Comparison of ENCODE assay signal across 8 mouse cellular contexts in genomic region chr6:115774501-115774921, GRCm38 (mm10). TPM values are rescaled to one million over a fixed set of nuclear protein-coding genes. Genes with fewer than 3 reads are reported as not detected.
A peak's percentile ranks its signal among the peaks of the same experiment; 100 is the strongest.
DNase-seq lines count a peak whose midpoint lies in the region; TF ChIP-seq lines count a peak whose summit lies in the region.

TSS of gene Cand2 (plus strand) at chr6:115774538.

- no peaks in the 10 kb centered on the region; the same call in 1 of the 2 replicates for H3K9me3 ChIP-seq in forebrain, embryonic 10.5 days

- no peaks in the 10 kb centered on the region; the same call in 1 of the 2 replicates for H3K4me1 ChIP-seq in bone marrow, adult 2 months (ENCODE audit: control insufficient read depth, insufficient read depth, low read length)
- H3K4me1 ChIP-seq in forebrain, embryonic 10.5 days: peaks cover 34% of the 10 kb centered on the region

- no peak within 1 kb of the TSS for H3K27ac ChIP-seq in bone marrow, adult 2 months (ENCODE audit: control insufficient read depth, insufficient read depth, low read depth, low read length, poor library complexity)
- peak within 1 kb of the TSS; percentile 99 for H3K27ac ChIP-seq in forebrain, embryonic 10.5 days

- peak within 1 kb of the TSS; percentile 52 for H3K4me3 ChIP-seq in bone marrow, adult 2 months (replicated peaks; ENCODE audit: control insufficient read depth, low read depth, low read length)
- peak within 1 kb of the TSS; percentile 88 for H3K4me3 ChIP-seq in forebrain, embryonic 10.5 days

- peak; percentile 33 for DNase-seq in ovary, postnatal 10 days (ENCODE audit: low spot score)
- DNase-seq in ovary, postnatal 14 days (ENCODE audit: low spot score): no peak
- peak; percentile 80 for DNase-seq in forebrain, embryonic 10.5 days (ENCODE audit: extremely low spot score, low spot score)
- DNase-seq in heart, postnatal 14 days: peak; percentile 57 to 66
- DNase-seq in liver: peak; percentile 74
- peak; percentile 77 for DNase-seq in naive thymus-derived CD4-positive, alpha-beta T cell, adult 2 months (ENCODE audit: low read depth)
- peak; percentile 88 for DNase-seq in yolk sac, embryonic 10.5 days (ENCODE audit: low spot score)

- 1% methylated on average over 27 of the region's 28 CpGs for WGBS in bone marrow, adult 2 months
- 0% methylated on average over 26 of the region's 28 CpGs for WGBS in forebrain, embryonic 10.5 days

- TF ChIP-seq CTCF in bone marrow, adult 2 months (IDR thresholded peaks at IDR 0.05; ENCODE audit: control insufficient read depth, insufficient read depth, low read length): no peak

- no peak for TF ChIP-seq POLR2A in bone marrow, adult 2 months (IDR thresholded peaks at IDR 0.05; ENCODE audit: borderline replicate concordance, control insufficient read depth, low read depth, low read length)

- H3K36me3 ChIP-seq in forebrain, embryonic 10.5 days (replicated peaks): peaks cover 31% of the 10 kb centered on the region

- intact Hi-C loops in heart, postnatal 14 days (cut with DNase I): no loop called here

- no peaks in the 10 kb centered on the region for H3K27me3 ChIP-seq in forebrain, embryonic 10.5 days (ENCODE audit: poor library complexity, severe bottlenecking)

RNA-seq across cellular contexts. Expression of gene Cand2, which starts in this region (rescaled TPM):
- 0.23 and 1.3 TPM in 2 replicates for polyA plus RNA-seq in bone marrow, adult 2 months (2011; ENCODE audit: insufficient read depth, insufficient read length, low replicate concordance, missing spikeins)
- polyA plus RNA-seq in forebrain, embryonic 10.5 days (2016; fragmentation: Nextera tagmentation; extraction: Ambion mirVana): 59.5 and 65.2 TPM in 2 replicates
- 10 to 100 TPM; 64.5 to 71.6 TPM for total RNA-seq in heart, postnatal 14 days (2021)

Comparison
In these comparisons a context has a peak if more than half of its experiments do, and no peak if none do; other contexts are left out.
1. RNA of gene Cand2 (polyA plus RNA-seq): 59.5 to 65.2 TPM in forebrain, embryonic 10.5 days; 0.23 to 1.3 TPM in bone marrow, adult 2 months; every median in the first group is over 10 times any median in the second.